Mouse (Mus musculus) small intestine, adult 2 months (tissue): ENCODE data around the gene Efhd1.

Source experiments
- CTCF ChIP-seq: fragments of 200-500 bp; IDR thresholded peaks from 2 replicates; pipeline ENCODE4 v1.5.1; 2012; ENCODE audit warnings: low read depth, mild to moderate bottlenecking, control low read depth, inconsistent platforms, low read length, moderate library complexity, mixed read lengths; ENCODE audit not compliant: insufficient replicate concordance, insufficient read length; ENCODE audit errors: extremely low read depth
- POLR2A ChIP-seq: fragments of 200-500 bp; IDR thresholded peaks from 2 replicates; pipeline ENCODE4 v1.6.1; 2012; ENCODE audit warnings: low read depth, mild to moderate bottlenecking, control low read depth, inconsistent platforms, low read length, moderate library complexity

DNA sequence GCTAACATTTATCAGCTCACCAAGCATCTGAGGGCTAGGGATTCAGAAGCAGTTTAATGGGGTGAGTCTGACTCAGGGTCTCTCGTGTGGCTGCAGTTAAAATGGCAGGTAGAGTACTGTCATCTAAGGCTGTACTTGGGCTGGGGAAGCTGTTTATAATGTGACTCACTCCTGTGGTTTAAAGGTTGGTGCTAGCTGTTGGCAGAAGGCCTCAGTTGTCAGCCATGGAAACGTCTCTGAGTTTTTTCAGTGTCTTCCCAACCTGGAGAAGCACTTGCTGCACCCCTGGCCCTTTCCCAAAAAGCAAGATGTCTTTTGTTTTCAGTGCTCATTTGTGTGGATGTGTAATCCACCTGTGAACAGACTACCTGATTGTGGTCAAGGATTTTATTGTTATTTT is 51.7 kb downstream of the Efhd1 start:
- TF ChIP-seq CTCF (no peak), POLR2A (no peak)
